Mouse (Mus musculus) cerebellum, adult 18-20 months (tissue): ENCODE results near the gene Dgkh.

ENCODE experiments used
- DNase-seq, 2 experiments: peaks; one replicate each; pipeline ENCODE4 v3.0.0; 2021

Gene Dgkh

GRCm38 (mm10) chr14:78674606-78675005 is 58.0 kb downstream of the Dgkh start:
- DNase-seq: no peak

GRCm38 (mm10) chr14:78669986-78670385 is 62.6 kb downstream of the Dgkh start:
- no peak for DNase-seq

- peak; percentile 84 to 85 for DNase-seq
Measured at GRCm38 (mm10) chr14:78668291-78668690, 64.3 kb downstream of the Dgkh start.

GRCm38 (mm10) chr14:78667763-78668162 is 64.8 kb downstream of the Dgkh start:
- DNase-seq: no peak

GRCm38 (mm10) chr14:78662641-78663040 is 69.9 kb downstream of the Dgkh start:
- no peak for DNase-seq

GRCm38 (mm10) chr14:78661462-78661861 is 71.1 kb downstream of the Dgkh start:
- DNase-seq: peak; percentile 46 to 50

- no peak for DNase-seq
Measured at GRCm38 (mm10) chr14:78658697-78659096, 73.9 kb downstream of the Dgkh start.

GRCm38 (mm10) chr14:78656832-78657626 is 75.5 kb downstream of the Dgkh start:
- DNase-seq: no peak

- DNase-seq: no peak
Measured at GRCm38 (mm10) chr14:78654939-78655556, 77.5 kb downstream of the Dgkh start.

GRCm38 (mm10) chr14:78654196-78654595 is 78.4 kb downstream of the Dgkh start:
- no peak for DNase-seq

- no peak for DNase-seq
Measured at GRCm38 (mm10) chr14:78653333-78653732, 79.2 kb downstream of the Dgkh start.

- DNase-seq: no peak
Measured at GRCm38 (mm10) chr14:78651696-78652095, 80.9 kb downstream of the Dgkh start.

- no peak for DNase-seq
Measured at GRCm38 (mm10) chr14:78650379-78651095, 82.0 kb downstream of the Dgkh start.

- no peak for DNase-seq
Measured at GRCm38 (mm10) chr14:78649525-78650274, 82.9 kb downstream of the Dgkh start.

GRCm38 (mm10) chr14:78645622-78646021 is 87.0 kb downstream of the Dgkh start:
- DNase-seq: no peak

- DNase-seq: no peak
Measured at GRCm38 (mm10) chr14:78641314-78641713, 91.3 kb downstream of the Dgkh start.

- DNase-seq: no peak
Measured at GRCm38 (mm10) chr14:78639691-78640090, 92.9 kb downstream of the Dgkh start.

- DNase-seq: no peak
Measured at GRCm38 (mm10) chr14:78635612-78636400, 96.8 kb downstream of the Dgkh start.

- DNase-seq: no peak
Measured at GRCm38 (mm10) chr14:78632747-78633146, 99.8 kb downstream of the Dgkh start.

GRCm38 (mm10) chr14:78630923-78631875 is 101.4 kb downstream of the Dgkh start:
- DNase-seq: no peak
